Mouse (Mus musculus): ENCODE measurements around the gene Upp2.

- TF ChIP-seq CTCF (IDR thresholded peaks at IDR 0.05; ENCODE audit: insufficient read depth, low read length), result no peak
- no peak for TF ChIP-seq POLR2A (IDR thresholded peaks at IDR 0.05; ENCODE audit: borderline replicate concordance, extremely low read depth, low read depth, low read length)
These were observed 1.1 kb upstream of the Upp2 start for GRCm38 (mm10) chr2:58566049-58566409.
